13 mouse cellular contexts compared by ENCODE assay signal in the genomic region with DNA sequence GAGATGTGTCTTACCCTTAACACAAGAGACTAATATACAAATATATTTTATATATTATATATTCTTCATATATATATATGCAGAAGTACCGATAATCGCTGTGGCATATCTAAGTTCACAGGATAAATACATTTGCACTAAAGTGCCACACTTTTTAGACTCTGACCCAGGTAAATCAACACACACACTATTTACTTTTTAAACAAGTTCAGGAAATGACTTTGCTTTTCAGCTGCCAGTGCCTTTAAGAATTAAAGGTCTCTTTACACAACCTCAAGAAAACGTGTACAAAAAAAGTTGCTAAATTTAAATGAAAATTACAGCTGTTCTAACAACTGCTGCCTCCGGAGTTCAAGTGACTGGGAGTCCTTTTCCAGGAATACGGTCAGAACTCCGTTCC.
DNase-seq lines count a peak whose midpoint lies in the region; ATAC-seq lines count a peak whose summit lies in the region.
"Had no signal": no experiment of that assay in that cellular context is flagged by ENCODE, and none has a peak within 500 bp of the region (broad histone marks: within the 10 kb centered on the region; RNA-seq: fewer than 3 reads in every experiment).

No protein-coding gene starts in this region.

- H3K4me3 ChIP-seq in heart, embryonic 15.5 days, result peak overlapping the region; percentile 40
- peak overlapping the region; percentile 25 for H3K4me3 ChIP-seq in midbrain, embryonic 11.5 days (ENCODE audit: low read depth, low read length)
- no peak overlapping the region for H3K4me3 ChIP-seq in midbrain, embryonic 16.5 days (ENCODE audit: low read depth, low read length)
- peak overlapping the region; percentile 26 for H3K4me3 ChIP-seq in limb, embryonic 13.5 days
- peak overlapping the region; percentile 20 for H3K4me3 ChIP-seq in stomach, embryonic 14.5 days (ENCODE audit: low read depth, low read length)
- H3K4me3 ChIP-seq: embryonic facial prominence, embryonic 15.5 days had no signal

- H3K27ac ChIP-seq in heart, embryonic 15.5 days, result peak overlapping the region; percentile 17; the same call in 1 of the 2 replicates
- H3K27ac ChIP-seq in midbrain, embryonic 11.5 days (ENCODE audit: low read depth, low read length), result no peak overlapping the region; the same call in 1 of the 2 replicates
- no peak overlapping the region for H3K27ac ChIP-seq in midbrain, embryonic 16.5 days (ENCODE audit: low read length)
- H3K27ac ChIP-seq in limb, embryonic 13.5 days, result no peak overlapping the region
- peak overlapping the region; percentile 59; the same call in 1 of the 2 replicates for H3K27ac ChIP-seq in stomach, embryonic 14.5 days (ENCODE audit: low read length)
- H3K27ac ChIP-seq: embryonic facial prominence, embryonic 15.5 days had no signal

- DNase-seq in heart, postnatal 4 days, result no peak
- no peak for DNase-seq in midbrain, embryonic 11.5 days (ENCODE audit: low spot score, missing footprints)
- no peak for DNase-seq in urinary bladder, postnatal 14 days (ENCODE audit: low spot score)
- DNase-seq in cerebellum, adult 18-20 months, result no peak
- DNase-seq: cerebellum, adult 11 months; gastrocnemius, postnatal 25 days; kidney, postnatal 36 days had no signal

- no peak overlapping the region for H3K9ac ChIP-seq in heart, embryonic 15.5 days
- H3K9ac ChIP-seq in midbrain, embryonic 11.5 days (ENCODE audit: low read length), result peak overlapping the region; percentile 38
- no peak overlapping the region for H3K9ac ChIP-seq in midbrain, embryonic 16.5 days (ENCODE audit: low read depth, low read length)
- no peak overlapping the region for H3K9ac ChIP-seq in limb, embryonic 13.5 days
- H3K9ac ChIP-seq in stomach, embryonic 14.5 days (replicated peaks; ENCODE audit: low read depth, low read length), result no peak overlapping the region; the same call in 1 of the 2 replicates
- H3K9ac ChIP-seq: embryonic facial prominence, embryonic 15.5 days had no signal

- no peaks in the 10 kb centered on the region for H3K27me3 ChIP-seq in heart, embryonic 15.5 days
- H3K27me3 ChIP-seq in midbrain, embryonic 11.5 days (ENCODE audit: control insufficient read depth, insufficient read depth, low read length), result peaks cover 3% of the 10 kb centered on the region
- no peaks in the 10 kb centered on the region; the same call in 1 of the 2 replicates for H3K27me3 ChIP-seq in midbrain, embryonic 16.5 days (ENCODE audit: control insufficient read depth, insufficient read depth, low read depth, low read length)
- H3K27me3 ChIP-seq in limb, embryonic 13.5 days, result no peaks in the 10 kb centered on the region
- H3K27me3 ChIP-seq in stomach, embryonic 14.5 days (ENCODE audit: control insufficient read depth, insufficient read depth, low read length), result no peaks in the 10 kb centered on the region
- H3K27me3 ChIP-seq: CH12.LX; embryonic facial prominence, embryonic 15.5 days had no signal

- 26% methylated on average over 6 of the region's 6 CpGs for WGBS in heart, embryonic 15.5 days
- 38% methylated on average over 6 of the region's 6 CpGs for WGBS in midbrain, embryonic 11.5 days
- WGBS in midbrain, embryonic 16.5 days, result 36% methylated on average over 6 of the region's 6 CpGs
- WGBS in limb, embryonic 13.5 days, result 36% methylated on average over 6 of the region's 6 CpGs
- 29% methylated on average over 6 of the region's 6 CpGs for WGBS in stomach, embryonic 14.5 days

- H3K36me3 ChIP-seq in heart, embryonic 15.5 days, result no peaks in the 10 kb centered on the region
- H3K36me3 ChIP-seq in midbrain, embryonic 11.5 days (ENCODE audit: control insufficient read depth, insufficient read depth, low read length), result no peaks in the 10 kb centered on the region
- H3K36me3 ChIP-seq in midbrain, embryonic 16.5 days (ENCODE audit: control insufficient read depth, insufficient read depth, low read length), result no peaks in the 10 kb centered on the region
- H3K36me3 ChIP-seq in limb, embryonic 13.5 days, result no peaks in the 10 kb centered on the region
- H3K36me3 ChIP-seq in stomach, embryonic 14.5 days (ENCODE audit: control insufficient read depth, insufficient read depth, low read length), result no peaks in the 10 kb centered on the region
- H3K36me3 ChIP-seq: embryonic facial prominence, embryonic 15.5 days had no signal

- H3K9me3 ChIP-seq in heart, embryonic 15.5 days (replicated peaks), result no peaks in the 10 kb centered on the region
- H3K9me3 ChIP-seq in midbrain, embryonic 11.5 days (ENCODE audit: control insufficient read depth, low read length), result no peaks in the 10 kb centered on the region
- H3K9me3 ChIP-seq in midbrain, embryonic 16.5 days (replicated peaks; ENCODE audit: control insufficient read depth, low read length, poor library complexity, severe bottlenecking), result no peaks in the 10 kb centered on the region
- no peaks in the 10 kb centered on the region for H3K9me3 ChIP-seq in limb, embryonic 13.5 days
- no peaks in the 10 kb centered on the region for H3K9me3 ChIP-seq in stomach, embryonic 14.5 days (ENCODE audit: control insufficient read depth, low read depth, low read length)
- H3K9me3 ChIP-seq: embryonic facial prominence, embryonic 15.5 days had no signal

- peak overlapping the region; percentile 49 for H3K4me2 ChIP-seq in heart, embryonic 15.5 days
- H3K4me2 ChIP-seq in midbrain, embryonic 11.5 days, result peak overlapping the region; percentile 38
- no peak overlapping the region for H3K4me2 ChIP-seq in midbrain, embryonic 16.5 days (ENCODE audit: low read length)
- H3K4me2 ChIP-seq in limb, embryonic 13.5 days (replicated peaks), result peak overlapping the region; percentile 39
- H3K4me2 ChIP-seq in stomach, embryonic 14.5 days (replicated peaks; ENCODE audit: low read depth, low read length), result peak overlapping the region; percentile 31; the same call in 1 of the 2 replicates
- H3K4me2 ChIP-seq: embryonic facial prominence, embryonic 15.5 days had no signal

- ATAC-seq in heart, embryonic 15.5 days (replicated peaks; ENCODE audit: insufficient number of reproducible peaks, insufficient read depth, low FRiP score, low read depth), result no peak
- no peak for ATAC-seq in midbrain, embryonic 11.5 days (ENCODE audit: low FRiP score)
- ATAC-seq in midbrain, embryonic 16.5 days, result no peak
- no peak for ATAC-seq in limb, embryonic 13.5 days (ENCODE audit: low FRiP score, low read depth)
- ATAC-seq in stomach, embryonic 14.5 days (ENCODE audit: insufficient number of reproducible peaks, insufficient read depth, low FRiP score, low read depth), result 0 out of 2 replicates have a peak, but pooled peaks have one; percentile 19

- peaks cover 53% of the 10 kb centered on the region for H3K4me1 ChIP-seq in heart, embryonic 15.5 days (replicated peaks)
- H3K4me1 ChIP-seq in midbrain, embryonic 11.5 days (ENCODE audit: control insufficient read depth, insufficient read depth, low read length), result peaks cover 48% of the 10 kb centered on the region
- H3K4me1 ChIP-seq in midbrain, embryonic 16.5 days (ENCODE audit: control insufficient read depth, insufficient read depth, low read length), result peaks cover 15% of the 10 kb centered on the region; the same call in 1 of the 2 replicates
- peaks cover 35% of the 10 kb centered on the region for H3K4me1 ChIP-seq in limb, embryonic 13.5 days
- H3K4me1 ChIP-seq in stomach, embryonic 14.5 days (ENCODE audit: control insufficient read depth, insufficient read depth, low read length), result peaks cover 19% of the 10 kb centered on the region; the same call in 1 of the 2 replicates

Comparison
In these comparisons a context has a peak if more than half of its experiments do, and no peak if none do; other contexts are left out.
1. H3K27ac ChIP-seq: peak in heart, embryonic 15.5 days (single experiment) and stomach, embryonic 14.5 days (single experiment); none in midbrain, embryonic 11.5 days (single experiment), midbrain, embryonic 16.5 days (single experiment) and limb, embryonic 13.5 days (single experiment).